22 mouse cellular contexts compared by ENCODE assay signal in genomic region chr9:60653582-60653981, GRCm38 (mm10). TPM values are rescaled to one million over a fixed set of nuclear protein-coding genes. Genes with fewer than 3 reads are reported as not detected.
"Had no signal": no experiment of that assay in that cellular context is flagged by ENCODE, and none has a peak within 500 bp of the region (broad histone marks: within the 10 kb centered on the region; RNA-seq: fewer than 3 reads in every experiment).

No protein-coding gene starts in this region.

- H3K4me1 ChIP-seq: intestine, embryonic 15.5 days; limb, embryonic 10.5 days; limb, embryonic 13.5 days; stomach, embryonic 15.5 days had no signal

- H3K4me3 ChIP-seq: intestine, embryonic 15.5 days; layer of hippocampus, adult 2 months; limb, embryonic 10.5 days; limb, embryonic 13.5 days; midbrain, embryonic 12.5 days; midbrain, embryonic 15.5 days; neural tube, embryonic 12.5 days; neural tube, embryonic 15.5 days; stomach, embryonic 15.5 days had no signal

- ATAC-seq: intestine, embryonic 15.5 days; lung, postnatal 0 days; midbrain, embryonic 15.5 days had no signal

- DNase-seq: kidney, adult 18-20 months; kidney, adult 9 months; kidney, postnatal 25 days; layer of hippocampus, adult 9-11 months; lung, embryonic 14.5 days; right cerebral cortex, postnatal 25 days; spleen, adult 18-20 months; thymus, postnatal 25 days had no signal

- H3K9ac ChIP-seq: intestine, embryonic 15.5 days; limb, embryonic 13.5 days; lung, embryonic 14.5 days; midbrain, embryonic 12.5 days; midbrain, embryonic 15.5 days; neural tube, embryonic 12.5 days; neural tube, embryonic 15.5 days; stomach, embryonic 15.5 days had no signal

- H3K9me3 ChIP-seq: intestine, embryonic 15.5 days; limb, embryonic 10.5 days; limb, embryonic 13.5 days; midbrain, embryonic 12.5 days; midbrain, embryonic 15.5 days; neural tube, embryonic 12.5 days; neural tube, embryonic 15.5 days; stomach, embryonic 15.5 days had no signal

- H3K36me3 ChIP-seq: intestine, embryonic 15.5 days; limb, embryonic 10.5 days; limb, embryonic 13.5 days; midbrain, embryonic 12.5 days; midbrain, embryonic 15.5 days; neural tube, embryonic 12.5 days; neural tube, embryonic 15.5 days; stomach, embryonic 15.5 days had no signal

- H3K27me3 ChIP-seq: intestine, embryonic 15.5 days; limb, embryonic 13.5 days; midbrain, embryonic 12.5 days; midbrain, embryonic 15.5 days; neural tube, embryonic 15.5 days; stomach, embryonic 15.5 days had no signal

- H3K27ac ChIP-seq: intestine, embryonic 15.5 days; kidney, postnatal 0 days; layer of hippocampus, adult 2 months; limb, embryonic 10.5 days; limb, embryonic 13.5 days; macrophage; midbrain, embryonic 12.5 days; midbrain, embryonic 15.5 days; neural tube, embryonic 12.5 days; neural tube, embryonic 15.5 days; stomach, embryonic 15.5 days had no signal

- H3K4me2 ChIP-seq: intestine, embryonic 15.5 days; limb, embryonic 13.5 days; lung, embryonic 14.5 days; midbrain, embryonic 12.5 days; midbrain, embryonic 15.5 days; neural tube, embryonic 12.5 days; neural tube, embryonic 15.5 days; stomach, embryonic 15.5 days had no signal

RNA-seq across cellular contexts. Expression of gene Larp6, which starts 59.2 kb away (rescaled TPM):
- total RNA-seq: liver, adult 2 months; megakaryocyte, adult 5-6 weeks had no signal
- polyA plus RNA-seq: liver, adult 2 months had no signal
